Mouse (Mus musculus) liver, adult 2 months (tissue): ENCODE measurements at regions not wholly inside any gene's neighbourhood (a gene's known extent, or its start where the extent isn't known, plus 50 kb on each side); places are given as distances from the start of the nearest gene placed in this dataset.

Experiments
- CTCF ChIP-seq: fragments of 200-500 bp; IDR thresholded peaks from 2 replicates; pipeline ENCODE4 v1.5.1; 2011; ENCODE audit warnings: low read depth, low read length, control low read depth
- POLR2A ChIP-seq: fragments of 200-500 bp; IDR thresholded peaks from 2 replicates; pipeline ENCODE4 v1.6.1; 2011; ENCODE audit warnings: low read length, control low read depth; ENCODE audit not compliant: insufficient read depth; ENCODE audit errors: extremely low read depth

DNA sequence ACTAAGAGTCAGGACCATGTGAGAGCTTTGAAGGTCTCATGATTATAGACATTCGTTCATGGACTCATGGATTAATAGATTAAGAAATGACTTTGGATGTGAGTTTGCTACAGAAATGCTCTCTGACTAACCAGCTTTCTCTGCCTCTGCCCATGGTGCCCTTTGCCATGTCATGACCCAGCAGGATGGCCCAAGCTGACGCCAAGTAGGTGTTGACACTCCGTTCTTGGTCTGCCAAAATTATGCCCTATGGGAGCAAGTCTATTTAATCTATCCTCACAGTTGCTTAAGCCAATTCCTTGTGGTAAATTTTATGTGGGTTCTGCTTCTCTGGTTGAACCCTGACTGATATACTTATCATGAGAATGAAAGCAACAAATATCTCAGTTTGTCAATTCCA, 73.7 kb upstream of the Gm9747 start:
- no peak for TF ChIP-seq CTCF
- TF ChIP-seq POLR2A, result no peak
